Mouse (Mus musculus) intestine, embryonic 14.5 days (tissue): Measurements from ENCODE around the gene Mbd5. TPM values are rescaled to one million over a fixed set of nuclear protein-coding genes. Genes with fewer than 3 reads are reported as not detected.

Experiments
- ATAC-seq: fragments of 200-750 bp; cut with Nextera tagmentation; replicated peaks from 2 replicates; pipeline ENCODE4 v1.8.0; 2017; ENCODE audit warnings: low read depth, moderate number of reproducible peaks, moderate TSS enrichment, moderate library complexity; ENCODE audit not compliant: low FRiP score, low TSS enrichment
- DNase-seq: peaks from one replicate; pipeline ENCODE4 v3.0.0-alpha.2; 2018; ENCODE audit warnings: low spot score
- H3K27ac ChIP-seq: fragments of 300-500 bp; sonication (generic); 2 replicates; pipeline ENCODE4 v1.5.1; 2014; ENCODE audit warnings: low read depth, mild to moderate bottlenecking, control low read depth
- H3K27me3 ChIP-seq: fragments of 300-500 bp; sonication (generic); replicated peaks from 2 replicates; pipeline ENCODE4 v1.6.1; 2014; ENCODE audit warnings: low read length, control low read depth; ENCODE audit not compliant: control insufficient read depth, insufficient read depth
- H3K36me3 ChIP-seq: fragments of 300-500 bp; sonication (generic); 2 replicates; pipeline ENCODE4 v1.6.1; 2014; ENCODE audit warnings: low read length, control low read depth; ENCODE audit not compliant: control insufficient read depth, insufficient read depth
- H3K4me1 ChIP-seq: fragments of 300-500 bp; sonication (generic); replicated peaks from 2 replicates; pipeline ENCODE4 v1.6.1; 2014; ENCODE audit warnings: low read length, control low read depth, mixed read lengths; ENCODE audit not compliant: control insufficient read depth, insufficient read depth
- H3K4me2 ChIP-seq: fragments of 300-500 bp; sonication (generic); 2 replicates; pipeline ENCODE4 v1.6.1; 2014; ENCODE audit warnings: low read length
- H3K4me3 ChIP-seq: fragments of 300-500 bp; sonication (generic); 2 replicates; pipeline ENCODE4 v1.5.1; 2014; ENCODE audit warnings: low read depth, low read length, control low read depth, mixed read lengths
- H3K9ac ChIP-seq: fragments of 300-500 bp; sonication (generic); 2 replicates; pipeline ENCODE4 v1.6.1; 2014; ENCODE audit warnings: mild to moderate bottlenecking, low read length
- H3K9me3 ChIP-seq: fragments of 300-500 bp; sonication (generic); 2 replicates; pipeline ENCODE4 v1.6.1; 2016; ENCODE audit warnings: low read length, control low read depth; ENCODE audit not compliant: control insufficient read depth
- WGBS: fragments of 180-500 bp; shearing (Covaris S2); extraction: QIAGEN DNeasy Blood & Tissue Kit; methylation state at CpG from one replicate; pipeline ENCODE4 v1.1.7; 2014; 5-methylcytosine and 5-hydroxymethylcytosine counted together
- polyA plus RNA-seq: library from polyadenylated mRNA; unstranded; fragments of >200 nt; fragmentation: Nextera tagmentation; extraction: Ambion mirVana; gene quantifications from 2 replicates; pipeline ENCODE4 v1.2.1, GENCODE M21; 2014

Gene Mbd5
- polyA plus RNA-seq, 1 experiment from 2014 or later, result 27.9 TPM

GRCm38 (mm10) chr2:48956591-48956990 is 7.3 kb downstream of the Mbd5 start:
- Histone ChIP-seq H3K27me3 (no peaks in the 10 kb centered on the region), H3K27ac (no peak overlapping the region), H3K9me3 (no peaks in the 10 kb centered on the region), H3K4me1 (0 out of 2 replicates have a peak, but pooled peaks cover 4% of the 10 kb centered on the region), H3K36me3 (no peaks in the 10 kb centered on the region), H3K4me3 (no peak overlapping the region), H3K9ac (no peak overlapping the region), H3K4me2 (no peak overlapping the region)
- ATAC-seq, result no peak
- 45% methylated on average over 3 of the region's 3 CpGs for WGBS
- no peak for DNase-seq

GRCm38 (mm10) chr2:48978920-48979319 is 29.6 kb downstream of the Mbd5 start:
- H3K9me3 ChIP-seq, result no peaks in the 10 kb centered on the region
- no peak overlapping the region for H3K4me2 ChIP-seq
- no peak overlapping the region for H3K27ac ChIP-seq
- DNase-seq (no peak), ATAC-seq (no peak)
- no peaks in the 10 kb centered on the region for H3K27me3 ChIP-seq
- no peaks in the 10 kb centered on the region for H3K4me1 ChIP-seq
- WGBS, result 80% methylated on average over 3 of the region's 3 CpGs
- H3K9ac ChIP-seq, result no peak overlapping the region
- H3K4me3 ChIP-seq, result no peak overlapping the region
- no peaks in the 10 kb centered on the region for H3K36me3 ChIP-seq

GRCm38 (mm10) chr2:48990322-48990721 is 41.0 kb downstream of the Mbd5 start:
- no peak overlapping the region for H3K27ac ChIP-seq
- no peak overlapping the region for H3K4me3 ChIP-seq
- H3K9ac ChIP-seq, result no peak overlapping the region
- DNase-seq, result no peak
- H3K4me1 ChIP-seq, result no peaks in the 10 kb centered on the region
- H3K4me2 ChIP-seq, result no peak overlapping the region
- H3K9me3 ChIP-seq, result no peaks in the 10 kb centered on the region
- H3K36me3 ChIP-seq, result no peaks in the 10 kb centered on the region
- no peaks in the 10 kb centered on the region for H3K27me3 ChIP-seq
- ATAC-seq, result no peak
- WGBS, result 91% methylated on average over 3 of the region's 3 CpGs

GRCm38 (mm10) chr2:49040481-49040880 is 91.2 kb downstream of the Mbd5 start:
- H3K27me3 ChIP-seq, result no peaks in the 10 kb centered on the region
- DNase-seq, result no peak

GRCm38 (mm10) chr2:49050030-49050429 is 100.7 kb downstream of the Mbd5 start:
- Histone ChIP-seq H3K27ac (no peak overlapping the region), H3K9ac (no peak overlapping the region), H3K4me1 (no peaks in the 10 kb centered on the region), H3K27me3 (no peaks in the 10 kb centered on the region), H3K4me3 (no peak overlapping the region), H3K36me3 (no peaks in the 10 kb centered on the region), H3K9me3 (peaks cover 4% of the 10 kb centered on the region; the same call in 1 of the 2 replicates), H3K4me2 (no peak overlapping the region)
- WGBS, result 88% methylated on average over 4 of the region's 4 CpGs
- DNase-seq, result no peak
- no peak for ATAC-seq

More at GRCm38 (mm10) chr2:49040481-49040880, 91.2 kb downstream of the Mbd5 start:
- H3K4me1 ChIP-seq, result no peaks in the 10 kb centered on the region
- H3K4me2 ChIP-seq, result no peak overlapping the region
- no peak for ATAC-seq
- H3K36me3 ChIP-seq, result no peaks in the 10 kb centered on the region
- H3K9ac ChIP-seq, result no peak overlapping the region
- H3K27ac ChIP-seq, result no peak overlapping the region
- WGBS, result 87% methylated on average over 3 of the region's 3 CpGs
- H3K4me3 ChIP-seq, result no peak overlapping the region
- 0 out of 2 replicates have a peak, but pooled peaks cover 9% of the 10 kb centered on the region for H3K9me3 ChIP-seq

- no peaks in the 10 kb centered on the region for H3K4me1 ChIP-seq
- no peaks in the 10 kb centered on the region for H3K36me3 ChIP-seq
- DNase-seq, result no peak
- H3K9me3 ChIP-seq, result no peaks in the 10 kb centered on the region
- H3K27me3 ChIP-seq, result no peaks in the 10 kb centered on the region
- H3K4me3 ChIP-seq, result no peak overlapping the region
- H3K27ac ChIP-seq, result no peak overlapping the region
- no peak for ATAC-seq
- H3K9ac ChIP-seq, result no peak overlapping the region
- no peak overlapping the region for H3K4me2 ChIP-seq
Measured at GRCm38 (mm10) chr2:49067886-49068285, 118.6 kb downstream of the Mbd5 start.

GRCm38 (mm10) chr2:49084966-49085365 is 135.7 kb downstream of the Mbd5 start:
- WGBS, result 41% methylated on average over 4 of the region's 4 CpGs
- Histone ChIP-seq H3K36me3 (no peaks in the 10 kb centered on the region), H3K4me3 (no peak overlapping the region), H3K27ac (no peak overlapping the region), H3K27me3 (no peaks in the 10 kb centered on the region), H3K9me3 (no peaks in the 10 kb centered on the region), H3K9ac (no peak overlapping the region), H3K4me2 (no peak overlapping the region), H3K4me1 (no peaks in the 10 kb centered on the region)
- no peak for ATAC-seq
- DNase-seq, result no peak

GRCm38 (mm10) chr2:49090771-49091170 is 141.5 kb downstream of the Mbd5 start:
- WGBS, result 95% methylated on average over 4 of the region's 4 CpGs
- ATAC-seq (no peak), DNase-seq (no peak)
- H3K36me3 ChIP-seq, result no peaks in the 10 kb centered on the region
- no peaks in the 10 kb centered on the region for H3K9me3 ChIP-seq
- no peak overlapping the region for H3K4me2 ChIP-seq
- H3K27ac ChIP-seq, result no peak overlapping the region
- H3K27me3 ChIP-seq, result no peaks in the 10 kb centered on the region
- no peaks in the 10 kb centered on the region for H3K4me1 ChIP-seq
- no peak overlapping the region for H3K4me3 ChIP-seq
- no peak overlapping the region for H3K9ac ChIP-seq

- Histone ChIP-seq H3K9me3 (no peaks in the 10 kb centered on the region), H3K4me1 (no peaks in the 10 kb centered on the region), H3K27me3 (no peaks in the 10 kb centered on the region), H3K4me2 (no peak overlapping the region), H3K4me3 (no peak overlapping the region), H3K27ac (no peak overlapping the region), H3K36me3 (no peaks in the 10 kb centered on the region), H3K9ac (no peak overlapping the region)
- ATAC-seq, result no peak
- no peak for DNase-seq
Measured at GRCm38 (mm10) chr2:49096765-49097164, 147.5 kb downstream of the Mbd5 start.
